Mouse (Mus musculus): Measurements from ENCODE around the gene Tacr2. TPM values are rescaled to one million over a fixed set of nuclear protein-coding genes. Genes with fewer than 3 reads are reported as not detected.

Gene Tacr2
- polyA plus RNA-seq, 1 experiment from 2014 or later: not detected

DNA sequence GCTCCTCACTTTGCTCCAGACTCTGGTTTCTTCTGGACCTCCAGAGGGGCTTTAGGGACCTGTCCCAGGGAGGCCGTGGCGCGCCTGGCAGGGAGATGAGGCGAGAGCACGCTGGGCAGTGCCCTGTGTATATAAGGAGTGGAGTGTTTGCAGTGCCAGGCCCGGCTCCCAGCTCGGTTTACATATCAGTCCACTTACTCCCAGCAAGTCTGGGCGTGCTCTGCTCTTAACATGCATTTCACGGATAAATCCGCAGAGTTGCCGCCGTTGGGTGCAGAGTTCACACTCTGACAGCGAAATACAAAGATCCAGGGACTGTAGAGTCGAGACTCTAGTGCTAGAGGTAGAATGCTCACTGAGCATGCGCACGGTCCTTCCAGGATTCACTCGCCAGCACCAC lies 29.5 kb upstream of the Tacr2 start:
- H3K4me2 ChIP-seq (replicated peaks): no peak overlapping the region
- 87% methylated on average over 17 of the region's 17 CpGs for WGBS
- H3K27ac ChIP-seq (replicated peaks): no peak overlapping the region
- H3K27me3 ChIP-seq: no peaks in the 10 kb centered on the region
- ATAC-seq (replicated peaks): no peak
- H3K4me1 ChIP-seq: no peaks in the 10 kb centered on the region
- no peak overlapping the region for H3K9ac ChIP-seq (replicated peaks)
- no peaks in the 10 kb centered on the region for H3K36me3 ChIP-seq
- no peaks in the 10 kb centered on the region for H3K9me3 ChIP-seq
- no peak overlapping the region for H3K4me3 ChIP-seq

DNA sequence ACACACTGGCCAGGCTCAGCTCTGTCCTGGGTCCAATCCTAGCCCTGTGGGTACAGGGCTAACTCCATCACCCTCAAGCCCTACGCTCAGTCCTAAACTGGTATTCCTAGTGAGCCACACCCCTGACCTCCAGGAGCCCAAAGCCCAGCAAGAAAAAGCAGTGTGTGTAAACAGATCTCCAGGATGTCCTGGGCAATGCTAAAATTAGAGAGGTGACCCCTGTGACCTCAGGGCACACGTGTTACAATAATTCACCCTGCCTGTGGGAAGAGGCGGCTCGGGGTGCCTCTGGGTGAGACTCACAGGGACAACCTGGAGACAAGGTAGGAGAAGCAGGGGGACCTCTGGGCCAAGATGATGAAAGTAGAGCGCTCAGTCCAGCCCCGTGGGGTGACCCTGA lies 28.0 kb upstream of the Tacr2 start:
- H3K4me1 ChIP-seq: no peaks in the 10 kb centered on the region
- no peak overlapping the region for H3K4me2 ChIP-seq (replicated peaks)
- no peak for ATAC-seq (replicated peaks)
- no peak overlapping the region for H3K9ac ChIP-seq (replicated peaks)
- WGBS: 84% methylated on average over 6 of the region's 6 CpGs
- H3K4me3 ChIP-seq: no peak overlapping the region
- no peaks in the 10 kb centered on the region for H3K36me3 ChIP-seq
- no peaks in the 10 kb centered on the region for H3K27me3 ChIP-seq
- no peaks in the 10 kb centered on the region for H3K9me3 ChIP-seq
- no peak overlapping the region for H3K27ac ChIP-seq (replicated peaks)

DNA sequence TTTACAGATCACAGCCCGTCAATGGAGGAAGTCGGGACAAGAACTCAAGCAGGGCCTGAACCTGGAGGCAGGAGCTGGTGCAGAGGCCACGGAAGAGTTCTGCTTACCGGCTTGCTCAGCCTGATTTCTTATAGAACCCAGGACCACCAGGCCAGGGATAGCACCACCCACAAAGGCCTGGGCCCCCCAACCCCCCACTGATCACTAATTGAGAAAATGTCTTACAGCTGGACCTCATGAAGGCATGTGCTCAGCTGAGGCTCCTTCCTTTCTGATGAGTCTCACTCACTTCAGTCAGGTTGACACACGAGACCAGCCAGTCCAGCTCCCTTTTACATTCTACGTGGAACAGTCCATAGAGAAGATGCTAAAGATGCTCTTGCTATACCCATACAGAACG lies 26.4 kb upstream of the Tacr2 start:
- ATAC-seq (replicated peaks): no peak
- Histone ChIP-seq H3K4me1 (peaks cover 6% of the 10 kb centered on the region), H3K4me2 (replicated peaks) (no peak overlapping the region), H3K4me3 (no peak overlapping the region), H3K9me3 (no peaks in the 10 kb centered on the region), H3K27me3 (no peaks in the 10 kb centered on the region), H3K36me3 (no peaks in the 10 kb centered on the region), H3K9ac (replicated peaks) (no peak overlapping the region), H3K27ac (replicated peaks) (no peak overlapping the region)
- WGBS: 83% methylated on average over 7 of the region's 7 CpGs

DNA sequence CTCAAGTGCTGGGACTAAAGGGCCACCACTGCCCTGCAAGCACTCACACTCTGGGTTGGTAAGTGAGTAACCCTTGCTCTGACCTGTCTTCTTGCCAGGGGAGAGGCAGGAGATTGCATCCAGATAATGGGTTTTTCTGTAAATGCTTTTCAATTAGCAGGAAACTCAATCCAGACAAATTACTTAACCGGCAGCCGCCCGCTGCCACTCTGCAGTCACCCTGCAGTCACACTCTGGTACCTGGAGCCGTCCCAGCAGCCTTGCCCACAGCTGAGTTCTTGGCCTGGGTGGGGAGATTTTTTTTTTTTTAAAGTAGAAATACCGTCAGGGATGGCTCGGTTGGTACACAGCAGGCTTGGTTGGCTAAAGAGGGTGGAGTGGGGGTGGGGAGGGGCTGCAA lies 24.1 kb upstream of the Tacr2 start:
- H3K9ac ChIP-seq (replicated peaks): no peak overlapping the region
- H3K4me1 ChIP-seq: peaks cover 6% of the 10 kb centered on the region
- WGBS: 59% methylated on average over 6 of the region's 6 CpGs
- no peak overlapping the region for H3K4me2 ChIP-seq (replicated peaks)
- no peak overlapping the region for H3K27ac ChIP-seq (replicated peaks)
- ATAC-seq (replicated peaks): no peak
- no peak overlapping the region for H3K4me3 ChIP-seq
- no peaks in the 10 kb centered on the region for H3K36me3 ChIP-seq
- H3K27me3 ChIP-seq: no peaks in the 10 kb centered on the region; the same call in 1 of the 2 replicates
- no peaks in the 10 kb centered on the region for H3K9me3 ChIP-seq

DNA sequence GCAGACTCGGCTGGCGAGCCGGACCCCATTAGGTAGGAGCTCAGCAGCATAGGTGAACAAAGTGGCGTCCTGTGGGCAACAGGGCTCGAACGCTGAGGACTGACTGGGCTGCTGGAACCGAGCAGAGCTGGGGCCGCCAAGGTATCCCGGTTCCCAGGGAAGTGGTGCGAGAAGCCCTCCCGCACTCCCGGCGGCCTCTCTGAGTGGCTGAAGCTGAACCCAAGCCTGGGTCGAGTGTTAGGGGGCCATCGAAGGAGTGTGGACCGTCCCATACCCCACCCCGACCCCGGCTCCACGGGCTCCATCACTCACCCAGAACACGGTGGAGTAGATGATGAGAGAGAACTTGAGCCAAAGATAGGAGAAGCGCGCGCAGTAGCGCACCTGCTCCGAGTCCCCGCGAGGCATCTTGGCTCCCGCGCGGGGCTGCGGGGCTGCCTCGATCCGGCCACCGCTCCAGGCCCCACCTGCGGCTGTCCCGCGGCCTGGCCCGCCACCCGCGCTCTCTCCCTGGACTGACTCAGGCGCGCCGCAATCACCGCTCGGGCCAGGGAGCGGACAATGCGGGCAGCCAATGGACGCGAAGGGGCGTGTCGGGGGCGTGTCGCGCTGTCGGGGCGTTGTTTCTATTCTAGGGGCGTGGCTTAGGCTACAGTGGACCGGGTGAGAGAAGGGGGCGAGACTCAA lies 21.4 kb upstream of the Tacr2 start, which contains the start of gene Tspan15:
Tspan15 (minus strand) TSS at position 544 of the 687 bp plus-strand sequence.
- Histone ChIP-seq H3K4me1 (peaks cover 6% of the 10 kb centered on the region), H3K9me3 (no peaks in the 10 kb centered on the region), H3K27ac (replicated peaks) (no peak within 1 kb of the TSS), H3K9ac (replicated peaks) (peak within 1 kb of the TSS; percentile 58), H3K4me2 (replicated peaks) (peak within 1 kb of the TSS; percentile 93), H3K4me3 (peak within 1 kb of the TSS; percentile 65), H3K27me3 (no peaks in the 10 kb centered on the region; the same call in 1 of the 2 replicates), H3K36me3 (no peaks in the 10 kb centered on the region)
- under 1% methylated on average over 58 of the region's 59 CpGs for WGBS
- peak; percentile 97 for ATAC-seq (replicated peaks)

DNA sequence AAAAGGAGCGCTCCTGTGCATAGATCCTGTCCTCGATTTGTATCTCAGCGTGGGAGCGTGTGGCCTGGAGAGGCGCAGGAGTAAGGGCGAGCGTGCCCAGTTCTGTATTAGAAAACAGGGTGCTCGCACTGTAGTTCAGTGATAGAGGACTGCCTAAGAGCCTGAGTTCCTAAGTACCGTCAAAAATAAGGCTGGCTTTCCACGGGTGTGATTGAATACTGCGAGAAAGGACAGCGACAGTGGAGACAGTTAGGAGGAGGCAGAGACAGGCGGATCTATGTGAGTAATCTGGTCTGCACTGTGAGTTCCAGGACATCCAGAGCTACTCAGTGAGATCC lies 20.9 kb upstream of the Tacr2 start:
- Histone ChIP-seq H3K9me3 (no peaks in the 10 kb centered on the region), H3K4me3 (peak overlapping the region; percentile 65), H3K4me2 (replicated peaks) (peak overlapping the region; percentile 93), H3K36me3 (no peaks in the 10 kb centered on the region), H3K27ac (replicated peaks) (no peak overlapping the region), H3K9ac (replicated peaks) (peak overlapping the region; percentile 58), H3K4me1 (peaks cover 6% of the 10 kb centered on the region), H3K27me3 (no peaks in the 10 kb centered on the region; the same call in 1 of the 2 replicates)
- 2% methylated on average over 13 of the region's 13 CpGs for WGBS
- ATAC-seq (replicated peaks): no peak

DNA sequence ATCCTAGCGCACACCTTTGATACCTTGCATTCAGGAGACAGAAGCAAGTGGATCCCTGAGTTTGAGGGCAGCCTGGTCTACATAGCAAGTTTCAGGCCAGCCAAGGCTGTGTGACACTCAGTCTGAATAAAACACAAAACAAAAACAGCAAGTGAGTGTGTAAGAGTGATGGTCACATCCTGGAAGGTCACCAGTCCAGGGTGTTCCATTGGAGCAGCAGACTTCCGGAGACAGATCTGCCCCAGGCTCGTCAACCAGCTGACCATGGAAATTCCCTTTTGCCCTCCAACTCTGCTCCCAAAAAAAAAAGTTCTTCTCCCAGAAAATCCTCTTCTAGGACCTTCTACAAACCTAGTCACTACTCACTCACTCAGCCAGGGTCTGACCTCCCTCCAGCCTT lies 20.4 kb upstream of the Tacr2 start:
- Histone ChIP-seq H3K4me1 (peaks cover 6% of the 10 kb centered on the region), H3K4me2 (replicated peaks) (0 out of 2 replicates have a peak overlapping the region, but pooled peaks have one; percentile 93), H3K36me3 (no peaks in the 10 kb centered on the region), H3K27me3 (no peaks in the 10 kb centered on the region; the same call in 1 of the 2 replicates), H3K9ac (replicated peaks) (no peak overlapping the region), H3K4me3 (no peak overlapping the region), H3K27ac (replicated peaks) (no peak overlapping the region), H3K9me3 (no peaks in the 10 kb centered on the region)
- 82% methylated on average over 3 of the region's 3 CpGs for WGBS
- ATAC-seq (replicated peaks): no peak; the same call in 1 of the 2 replicates

DNA sequence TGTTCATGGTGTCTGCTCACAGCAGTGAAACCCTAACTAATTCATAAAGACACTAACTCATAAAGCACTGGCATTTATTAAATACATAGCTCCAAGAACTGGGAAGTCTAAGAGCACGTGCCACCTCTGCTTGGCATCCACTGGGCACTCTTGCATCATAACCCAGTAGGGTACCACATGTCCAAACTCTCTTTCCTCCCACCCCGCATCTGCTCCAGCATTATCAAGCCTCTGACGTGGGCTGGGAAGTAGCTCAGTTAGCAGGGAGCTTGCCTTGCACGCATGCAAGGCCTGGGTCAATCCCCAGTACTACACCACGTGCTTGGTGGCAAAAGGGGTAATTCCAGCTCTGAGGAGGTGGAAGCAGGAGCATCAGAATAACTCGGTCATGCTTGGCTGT lies 16.1 kb upstream of the Tacr2 start:
- no peak overlapping the region for H3K4me3 ChIP-seq
- no peaks in the 10 kb centered on the region for H3K9me3 ChIP-seq
- H3K27ac ChIP-seq (replicated peaks): no peak overlapping the region
- H3K9ac ChIP-seq (replicated peaks): no peak overlapping the region
- H3K4me1 ChIP-seq: no peaks in the 10 kb centered on the region
- WGBS: 87% methylated on average over 6 of the region's 6 CpGs
- no peak for ATAC-seq (replicated peaks)
- H3K4me2 ChIP-seq (replicated peaks): no peak overlapping the region
- H3K36me3 ChIP-seq: no peaks in the 10 kb centered on the region
- H3K27me3 ChIP-seq: no peaks in the 10 kb centered on the region; the same call in 1 of the 2 replicates

DNA sequence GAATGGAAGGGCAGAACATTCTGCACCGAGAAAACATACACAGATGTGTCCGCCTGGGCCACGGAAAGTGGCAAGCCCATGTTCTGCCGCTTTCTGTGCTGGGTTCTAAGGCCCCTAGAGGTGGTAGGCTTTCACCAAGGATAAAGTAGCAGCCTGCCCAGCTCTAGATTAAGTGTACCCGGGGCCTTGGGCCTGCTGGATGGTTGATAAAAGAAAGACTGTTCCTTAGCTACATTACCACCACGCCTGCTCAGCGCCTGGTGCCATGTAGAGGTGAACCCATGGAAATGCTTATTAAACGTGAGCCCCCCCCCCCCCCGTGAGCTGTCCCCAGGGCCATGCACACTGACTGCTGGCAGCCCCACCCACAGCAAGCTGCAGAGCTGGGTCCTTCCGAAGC lies 15.0 kb upstream of the Tacr2 start:
- Histone ChIP-seq H3K36me3 (no peaks in the 10 kb centered on the region), H3K4me2 (replicated peaks) (no peak overlapping the region), H3K27ac (replicated peaks) (no peak overlapping the region), H3K4me1 (no peaks in the 10 kb centered on the region), H3K4me3 (no peak overlapping the region), H3K9ac (replicated peaks) (no peak overlapping the region), H3K27me3 (no peaks in the 10 kb centered on the region), H3K9me3 (no peaks in the 10 kb centered on the region)
- ATAC-seq (replicated peaks): no peak
- 85% methylated on average over 10 of the region's 10 CpGs for WGBS

DNA sequence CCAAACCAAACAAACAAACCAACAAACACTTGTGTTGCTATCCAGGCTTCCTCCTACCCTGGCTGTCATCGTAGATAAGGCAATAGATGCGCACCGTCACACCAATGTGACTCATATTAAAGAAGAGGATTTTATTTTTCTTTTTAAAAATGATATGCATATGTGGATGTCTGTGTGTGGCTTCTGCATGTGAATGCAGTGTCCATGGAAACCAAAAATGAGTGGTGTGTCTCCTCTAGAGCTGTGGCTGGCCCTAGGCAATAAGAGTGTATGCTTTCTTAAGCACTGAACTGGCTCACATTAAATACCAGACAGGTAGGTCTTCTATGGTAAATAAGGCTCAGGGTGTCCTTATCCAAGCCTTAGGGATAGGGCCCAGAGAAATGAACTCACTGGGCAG lies 13.6 kb upstream of the Tacr2 start:
- Histone ChIP-seq H3K4me3 (no peak overlapping the region), H3K36me3 (no peaks in the 10 kb centered on the region), H3K4me1 (no peaks in the 10 kb centered on the region), H3K4me2 (replicated peaks) (no peak overlapping the region), H3K9ac (replicated peaks) (no peak overlapping the region), H3K9me3 (no peaks in the 10 kb centered on the region), H3K27me3 (no peaks in the 10 kb centered on the region), H3K27ac (replicated peaks) (no peak overlapping the region)
- WGBS: 93% methylated on average over 3 of the region's 3 CpGs
- no peak for ATAC-seq (replicated peaks)

DNA sequence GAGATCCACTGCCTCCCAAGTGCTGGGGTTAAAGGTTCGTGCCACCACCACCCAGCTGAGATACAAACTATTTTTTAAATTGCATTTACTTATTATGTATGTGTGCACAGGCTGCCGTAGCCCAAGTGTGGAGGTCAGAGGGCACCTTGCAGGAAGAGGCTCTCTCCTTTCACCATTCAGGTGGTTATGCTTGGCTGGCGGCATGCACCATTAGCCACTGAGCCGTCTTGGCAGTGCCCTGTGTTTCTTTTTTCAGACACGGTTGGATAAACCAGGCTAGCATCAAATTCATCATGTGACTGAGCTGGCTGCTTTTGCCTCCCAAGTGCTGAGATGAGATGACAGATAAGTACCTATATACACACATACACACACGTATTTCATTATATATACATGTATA lies 13.0 kb upstream of the Tacr2 start:
- 53% methylated on average over 6 of the region's 6 CpGs for WGBS
- ATAC-seq (replicated peaks): no peak
- Histone ChIP-seq H3K4me2 (replicated peaks) (no peak overlapping the region), H3K9me3 (no peaks in the 10 kb centered on the region), H3K27me3 (no peaks in the 10 kb centered on the region), H3K4me1 (no peaks in the 10 kb centered on the region), H3K9ac (replicated peaks) (no peak overlapping the region), H3K4me3 (no peak overlapping the region), H3K36me3 (no peaks in the 10 kb centered on the region), H3K27ac (replicated peaks) (no peak overlapping the region)

DNA sequence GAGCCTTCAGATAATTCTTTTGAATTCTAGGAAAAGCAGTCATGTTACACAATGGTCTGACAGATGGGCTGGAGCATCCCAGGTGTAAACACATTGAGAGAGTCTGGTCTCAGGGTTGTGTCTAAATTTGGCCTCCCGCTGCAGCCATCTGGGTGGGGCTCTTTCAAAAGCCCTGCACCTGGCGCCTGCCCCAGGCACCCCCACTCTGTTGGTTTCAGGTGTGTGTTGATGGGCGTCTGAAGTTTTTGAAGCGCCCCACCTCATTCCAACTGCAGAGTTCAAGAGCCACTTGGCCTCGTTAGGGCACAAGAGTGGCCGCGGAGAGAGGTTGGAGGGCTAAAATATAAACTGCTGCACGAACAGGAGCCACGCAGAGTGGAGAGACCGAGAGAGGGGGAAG lies 9.9 kb upstream of the Tacr2 start:
- Histone ChIP-seq H3K27me3 (no peaks in the 10 kb centered on the region), H3K27ac (replicated peaks) (no peak overlapping the region), H3K4me1 (0 out of 2 replicates have a peak, but pooled peaks cover 2% of the 10 kb centered on the region), H3K4me3 (no peak overlapping the region), H3K9ac (replicated peaks) (no peak overlapping the region), H3K9me3 (no peaks in the 10 kb centered on the region), H3K36me3 (no peaks in the 10 kb centered on the region), H3K4me2 (replicated peaks) (no peak overlapping the region)
- ATAC-seq (replicated peaks): no peak
- WGBS: 82% methylated on average over 10 of the region's 10 CpGs

DNA sequence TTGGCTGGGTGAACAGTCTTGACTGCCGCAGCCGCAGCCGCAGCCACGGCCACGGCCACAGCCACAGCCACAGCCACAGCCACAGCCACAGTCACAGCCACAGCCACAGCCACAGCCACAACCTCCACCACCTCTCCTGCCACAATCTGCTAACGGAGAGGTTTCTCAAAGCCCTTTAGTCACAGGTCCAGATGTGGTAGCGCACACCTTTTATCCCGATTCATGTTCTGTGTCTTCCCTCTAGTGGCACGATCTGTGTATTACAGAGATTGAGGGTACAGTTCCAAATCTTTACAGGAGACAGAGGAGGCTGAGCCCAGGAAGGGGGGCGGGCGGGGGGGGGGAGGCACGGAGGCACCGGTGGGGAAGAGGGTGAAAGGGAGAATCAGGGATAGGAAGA lies 9.3 kb upstream of the Tacr2 start:
- H3K27ac ChIP-seq (replicated peaks): no peak overlapping the region
- H3K4me2 ChIP-seq (replicated peaks): no peak overlapping the region
- ATAC-seq (replicated peaks): no peak
- no peak overlapping the region for H3K4me3 ChIP-seq
- WGBS: 61% methylated on average over 9 of the region's 13 CpGs
- no peaks in the 10 kb centered on the region for H3K27me3 ChIP-seq
- H3K9ac ChIP-seq (replicated peaks): no peak overlapping the region
- H3K9me3 ChIP-seq: no peaks in the 10 kb centered on the region
- H3K4me1 ChIP-seq: 0 out of 2 replicates have a peak, but pooled peaks cover 2% of the 10 kb centered on the region
- H3K36me3 ChIP-seq: no peaks in the 10 kb centered on the region
